Mouse (Mus musculus) stomach, postnatal 0 days (tissue): ENCODE measurements at regions not wholly inside any gene's neighbourhood (a gene's known extent, or its start where the extent isn't known, plus 50 kb on each side); places are given as distances from the start of the nearest gene placed in this dataset.

Source experiments
- ATAC-seq: fragments of 200-750 bp; cut with Nextera tagmentation; 2 replicates; pipeline ENCODE4 v1.8.0; 2017; ENCODE audit not compliant: low FRiP score, low TSS enrichment
- DNase-seq: peaks from one replicate; pipeline ENCODE4 v3.0.0-alpha.2; 2016; ENCODE audit warnings: low spot score
- H3K27ac ChIP-seq: fragments of 300-500 bp; sonication (generic); replicated peaks from 2 replicates; pipeline ENCODE4 v1.5.1; 2014; ENCODE audit warnings: mild to moderate bottlenecking, control low read depth
- H3K27me3 ChIP-seq: fragments of 300-500 bp; sonication (generic); 2 replicates; pipeline ENCODE4 v1.6.1; 2014; ENCODE audit warnings: low read length; ENCODE audit not compliant: control insufficient read depth, insufficient read depth
- H3K36me3 ChIP-seq: fragments of 300-500 bp; sonication (generic); 2 replicates; pipeline ENCODE4 v1.6.1; 2014; ENCODE audit warnings: low read length, mixed read lengths; ENCODE audit not compliant: control insufficient read depth, insufficient read depth
- H3K4me1 ChIP-seq: fragments of 300-500 bp; sonication (generic); replicated peaks from 2 replicates; pipeline ENCODE4 v1.6.1; 2014; ENCODE audit warnings: antibody characterized with exemption; ENCODE audit not compliant: control insufficient read depth, insufficient read depth
- H3K4me2 ChIP-seq: fragments of 300-500 bp; sonication (generic); replicated peaks from 2 replicates; pipeline ENCODE4 v1.6.1; 2014; ENCODE audit warnings: low read depth, mild to moderate bottlenecking, control low read depth, moderate library complexity
- H3K4me3 ChIP-seq: fragments of 300-500 bp; sonication (generic); 2 replicates; pipeline ENCODE4 v1.5.1; 2014; ENCODE audit warnings: low read depth, low read length, control low read depth
- H3K9ac ChIP-seq: fragments of 300-500 bp; sonication (generic); 2 replicates; pipeline ENCODE4 v1.6.1; 2014; ENCODE audit warnings: mild to moderate bottlenecking, low read length, control low read depth, mixed read lengths
- H3K9me3 ChIP-seq: fragments of 300-500 bp; sonication (generic); 2 replicates; pipeline ENCODE4 v1.6.1; 2016; ENCODE audit warnings: low read length; ENCODE audit not compliant: control insufficient read depth
- CTCF ChIP-seq: IDR thresholded peaks from 2 replicates; pipeline ENCODE4 v1.5.1; 2016; ENCODE audit warnings: antibody characterized with exemption, low read depth, mild to moderate bottlenecking, moderate library complexity
- EP300 ChIP-seq: optimal IDR thresholded peaks from 2 replicates; pipeline ENCODE3; 2016; ENCODE audit warnings: antibody characterized with exemption
- WGBS: fragments of 180-500 bp; shearing (Covaris S2); extraction: QIAGEN DNeasy Blood & Tissue Kit; methylation state at CpG from one replicate; pipeline ENCODE4 v1.1.7; 2014; 5-methylcytosine and 5-hydroxymethylcytosine counted together

GRCm38 (mm10) chr4:124443130-124443503, 167.5 kb downstream of the 3100002H09Rik start:
- no peak for TF ChIP-seq CTCF
- TF ChIP-seq EP300, result no peak
- no peaks in the 10 kb centered on the region for H3K36me3 ChIP-seq
- no peak for ATAC-seq
- no peak overlapping the region for H3K9ac ChIP-seq
- no peak overlapping the region for H3K27ac ChIP-seq
- DNase-seq, result no peak
- no peaks in the 10 kb centered on the region for H3K27me3 ChIP-seq
- H3K4me1 ChIP-seq, result no peaks in the 10 kb centered on the region
- WGBS, result 31% methylated on average over 10 of the region's 10 CpGs
- no peak overlapping the region for H3K4me3 ChIP-seq
- no peak overlapping the region for H3K4me2 ChIP-seq
- no peaks in the 10 kb centered on the region for H3K9me3 ChIP-seq

- H3K9me3 ChIP-seq, result no peaks in the 10 kb centered on the region
- no peak for TF ChIP-seq CTCF
- TF ChIP-seq EP300, result no peak
- no peaks in the 10 kb centered on the region for H3K27me3 ChIP-seq
- no peak for DNase-seq
- H3K27ac ChIP-seq, result no peak overlapping the region
- no peaks in the 10 kb centered on the region for H3K4me1 ChIP-seq
- no peak overlapping the region for H3K9ac ChIP-seq
- 24% methylated on average over 10 of the region's 10 CpGs for WGBS
- no peak for ATAC-seq
- no peak overlapping the region for H3K4me3 ChIP-seq
- H3K4me2 ChIP-seq, result no peak overlapping the region
- H3K36me3 ChIP-seq, result no peaks in the 10 kb centered on the region
Measured at GRCm38 (mm10) chr4:124442491-124443129, 168.0 kb downstream of the 3100002H09Rik start.

- H3K27ac ChIP-seq, result no peak overlapping the region
- no peak overlapping the region for H3K9ac ChIP-seq
- no peaks in the 10 kb centered on the region for H3K27me3 ChIP-seq
- H3K36me3 ChIP-seq, result no peaks in the 10 kb centered on the region
- DNase-seq (no peak), ATAC-seq (no peak)
- H3K4me3 ChIP-seq, result no peak overlapping the region
- no peak overlapping the region for H3K4me2 ChIP-seq
- WGBS, result 33% methylated on average over 15 of the region's 15 CpGs
- no peaks in the 10 kb centered on the region for H3K9me3 ChIP-seq
- TF ChIP-seq CTCF (peak; percentile 9; the same call in 1 of the 2 replicates), EP300 (no peak)
- no peaks in the 10 kb centered on the region for H3K4me1 ChIP-seq
Measured at GRCm38 (mm10) chr4:124441737-124442487, 168.7 kb downstream of the 3100002H09Rik start.

- Histone ChIP-seq H3K9ac (no peak overlapping the region), H3K9me3 (no peaks in the 10 kb centered on the region), H3K4me1 (no peaks in the 10 kb centered on the region), H3K36me3 (no peaks in the 10 kb centered on the region), H3K4me2 (no peak overlapping the region), H3K4me3 (no peak overlapping the region), H3K27ac (no peak overlapping the region), H3K27me3 (no peaks in the 10 kb centered on the region)
- ATAC-seq (no peak), DNase-seq (no peak)
- 42% methylated on average over 12 of the region's 12 CpGs for WGBS
- no peak for TF ChIP-seq CTCF
- TF ChIP-seq EP300, result no peak
Measured at GRCm38 (mm10) chr4:124435040-124435434, 175.6 kb downstream of the 3100002H09Rik start.

GRCm38 (mm10) chr4:124434059-124435039, 176.3 kb downstream of the 3100002H09Rik start:
- Histone ChIP-seq H3K9me3 (no peaks in the 10 kb centered on the region), H3K36me3 (no peaks in the 10 kb centered on the region), H3K4me2 (no peak overlapping the region), H3K4me3 (no peak overlapping the region), H3K27ac (no peak overlapping the region), H3K27me3 (no peaks in the 10 kb centered on the region), H3K9ac (no peak overlapping the region), H3K4me1 (no peaks in the 10 kb centered on the region)
- ATAC-seq (no peak), DNase-seq (no peak)
- TF ChIP-seq CTCF (no peak), EP300 (no peak)
- 17% methylated on average over 23 of the region's 25 CpGs for WGBS
